Mouse (Mus musculus) adrenal gland, postnatal 36 days (tissue): ENCODE measurements at regions not wholly inside any gene's neighbourhood (a gene's known extent, or its start where the extent isn't known, plus 50 kb on each side); places are given as distances from the start of the nearest gene placed in this dataset.
A peak's percentile ranks its signal among the peaks of the same experiment; 100 is the strongest.

Experiments
- DNase-seq, 2 experiments: peaks; one replicate each; pipeline ENCODE4 v3.0.0; 2021; ENCODE audit warnings: mixed read lengths in 1 of 2

DNA sequence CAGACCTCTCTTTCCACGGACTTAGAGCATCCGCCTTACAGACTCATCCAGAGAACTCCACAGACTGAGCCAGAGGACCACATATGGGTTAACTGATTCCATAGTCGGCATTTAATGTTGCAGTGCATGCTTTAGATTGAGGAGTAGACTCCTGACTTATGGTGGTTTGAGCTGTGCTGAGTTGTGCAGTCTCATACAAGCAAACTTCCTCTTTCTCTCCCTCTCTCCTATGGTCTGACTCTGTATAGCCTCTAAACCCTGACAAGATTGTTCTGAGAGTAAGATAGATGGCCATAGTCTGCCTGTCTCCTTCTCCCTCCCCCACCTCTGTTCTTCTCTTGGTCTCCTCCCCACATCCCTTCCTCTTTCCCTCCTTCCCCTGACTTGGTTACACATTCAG, 616.0 kb downstream of the Ryr2 start:
- no peak for DNase-seq

GRCm38 (mm10) chr13:11483142-11483541, 623.6 kb downstream of the Ryr2 start:
- no peak for DNase-seq

GRCm38 (mm10) chr13:11482701-11483100, 624.0 kb downstream of the Ryr2 start:
- DNase-seq, result no peak

DNA sequence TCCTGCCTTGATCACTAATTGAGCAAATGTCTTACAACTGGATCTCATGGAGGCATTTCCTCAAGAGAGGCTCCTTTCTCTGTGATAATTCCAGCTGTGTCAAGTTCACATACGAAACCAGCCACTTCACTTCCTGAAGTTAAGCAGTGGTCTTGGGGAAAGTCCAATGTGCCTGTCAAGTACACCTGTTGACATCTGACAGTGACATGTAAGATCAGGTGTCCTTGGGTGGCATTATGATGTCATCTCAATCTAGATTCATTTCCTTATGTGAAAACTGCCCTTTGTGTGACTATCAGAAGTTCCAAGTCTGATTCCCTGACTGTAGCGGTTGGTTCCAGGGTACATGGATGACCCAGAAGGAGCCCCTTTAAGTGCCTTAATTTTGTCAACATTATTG, 646.5 kb downstream of the Ryr2 start:
- DNase-seq, result no peak

DNA sequence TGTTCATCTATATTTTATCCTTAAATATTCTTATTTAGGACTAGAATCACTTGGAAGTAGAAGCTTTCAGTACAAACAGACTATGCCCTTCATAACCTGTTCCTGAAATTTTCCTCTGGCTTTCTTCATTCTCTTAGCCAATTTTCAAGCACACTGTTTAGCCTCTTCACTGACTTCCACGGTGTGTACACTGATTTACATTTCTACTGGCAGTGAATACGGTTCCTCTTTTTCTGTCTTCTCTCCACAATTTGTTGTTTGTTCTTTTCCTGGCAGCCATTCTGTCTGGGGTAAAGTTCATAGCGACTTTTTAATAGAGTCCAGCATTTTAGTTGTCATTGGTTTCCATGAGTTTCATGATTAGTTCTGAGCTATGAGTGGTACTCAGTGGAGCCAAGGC, 651.6 kb downstream of the Ryr2 start:
- DNase-seq, result no peak

- DNase-seq, result no peak
Observed at GRCm38 (mm10) chr13:11452448-11452847, 654.3 kb downstream of the Ryr2 start.

GRCm38 (mm10) chr13:11432465-11433339, 674.0 kb downstream of the Ryr2 start:
- peak; percentile 48 to 68 for DNase-seq

GRCm38 (mm10) chr13:11426820-11427219, 679.9 kb downstream of the Ryr2 start:
- no peak for DNase-seq

GRCm38 (mm10) chr13:11392027-11392426, 714.7 kb downstream of the Ryr2 start:
- DNase-seq, result no peak

DNA sequence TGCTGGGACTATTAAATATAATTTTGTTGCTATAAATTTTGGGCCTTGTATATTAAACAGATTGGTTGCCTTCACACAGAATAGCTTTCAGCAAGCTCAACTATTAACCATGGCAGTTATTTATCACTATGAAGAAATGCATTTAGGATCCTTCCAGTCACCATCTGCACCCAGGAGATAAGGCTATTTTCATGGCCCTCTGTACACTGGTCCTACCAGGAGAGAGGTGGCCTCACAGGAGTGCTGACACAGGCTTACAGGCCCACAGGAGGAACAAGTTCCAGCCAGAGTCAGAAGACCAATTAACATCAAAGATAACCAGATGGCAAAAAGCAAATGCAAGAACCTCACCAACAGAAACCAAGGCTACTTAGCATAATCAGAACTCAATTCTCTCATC, 731.3 kb downstream of the Ryr2 start:
- no peak for DNase-seq

GRCm38 (mm10) chr13:11369456-11369855, 737.3 kb downstream of the Ryr2 start:
- DNase-seq, result no peak

- DNase-seq, result no peak
Observed at GRCm38 (mm10) chr13:11362872-11363271, 743.9 kb downstream of the Ryr2 start.

DNA sequence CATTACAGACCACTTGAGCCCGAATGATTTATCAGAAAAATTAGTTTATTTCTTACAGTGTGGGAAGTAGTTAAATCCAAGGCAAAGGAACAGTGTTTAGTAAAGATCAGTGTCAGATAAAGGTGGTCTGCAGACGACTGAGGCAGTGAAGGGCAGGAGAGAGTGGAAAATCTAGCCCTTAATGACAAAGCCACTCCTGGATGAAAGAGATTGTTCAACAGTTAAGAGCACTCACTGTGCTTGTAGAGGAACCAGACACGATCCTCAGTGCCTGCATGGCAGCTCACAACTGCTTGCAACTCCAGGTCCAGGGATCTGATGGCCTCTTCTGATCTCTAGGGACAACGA, 758.3 kb downstream of the Ryr2 start:
- no peak for DNase-seq

- DNase-seq, result no peak
Observed at GRCm38 (mm10) chr13:11347787-11348501, 758.8 kb downstream of the Ryr2 start.

- DNase-seq, result no peak
Observed at GRCm38 (mm10) chr13:11344500-11344899, 762.2 kb downstream of the Ryr2 start.

- DNase-seq, result no peak
Observed at GRCm38 (mm10) chr13:11338297-11338616, 768.5 kb downstream of the Ryr2 start.

DNA sequence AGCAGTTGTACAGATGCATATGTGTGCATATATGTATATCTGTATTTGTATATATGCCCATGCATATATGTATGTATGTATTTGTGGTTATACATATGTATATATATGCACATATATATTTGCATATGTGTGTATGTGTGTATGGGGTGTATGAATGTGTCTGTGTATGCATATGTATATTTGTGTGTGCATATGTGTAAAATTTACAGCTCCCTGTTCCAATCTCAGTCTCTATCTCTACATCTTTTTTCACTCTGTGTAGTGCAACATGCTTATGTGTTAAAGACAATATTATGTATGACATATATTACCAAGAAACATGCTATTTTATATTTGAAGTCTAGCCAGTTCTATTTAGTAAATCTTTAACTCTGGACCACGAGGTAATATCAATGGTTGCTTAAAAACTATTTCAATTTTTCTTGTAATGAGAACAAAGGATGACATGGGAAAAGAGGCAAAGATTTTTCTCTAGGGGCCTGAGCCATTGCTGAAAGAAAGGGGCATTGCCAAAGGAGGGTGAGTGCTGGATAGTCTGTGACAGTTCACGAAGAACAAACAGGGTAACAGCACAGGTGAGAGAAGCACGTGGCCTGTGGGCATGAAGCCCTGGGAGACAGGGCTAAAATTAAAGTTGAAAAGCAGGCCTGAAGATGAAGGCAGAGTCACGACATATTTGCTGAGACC, 769.0 kb downstream of the Ryr2 start:
- DNase-seq, result no peak

GRCm38 (mm10) chr13:11336958-11337357, 769.8 kb downstream of the Ryr2 start:
- no peak for DNase-seq

GRCm38 (mm10) chr13:11331991-11332390, 774.8 kb downstream of the Ryr2 start:
- DNase-seq, result no peak

GRCm38 (mm10) chr13:11308716-11309115, 798.0 kb downstream of the Ryr2 start:
- no peak for DNase-seq

GRCm38 (mm10) chr13:11295493-11295892, 811.3 kb downstream of the Ryr2 start:
- DNase-seq, result no peak

DNA sequence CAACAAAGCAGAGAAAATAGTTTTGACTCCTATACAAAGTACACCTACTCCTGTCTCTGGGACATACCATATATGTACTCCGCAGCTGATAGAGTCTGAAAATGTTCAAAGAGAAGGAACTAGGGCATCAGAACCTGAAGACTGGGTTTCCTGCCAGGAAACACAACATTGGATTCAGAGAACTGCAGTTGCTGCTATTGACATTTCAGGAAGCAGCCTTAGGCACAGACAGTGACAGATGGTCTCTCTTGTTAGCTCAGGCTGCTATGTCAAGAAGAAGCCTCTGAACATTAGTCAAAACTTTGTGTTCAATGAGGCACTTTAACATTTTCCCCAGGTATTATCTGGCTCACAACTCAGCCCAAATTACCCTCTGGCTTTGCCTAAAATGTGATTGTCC, 812.1 kb downstream of the Ryr2 start:
- no peak for DNase-seq

DNA sequence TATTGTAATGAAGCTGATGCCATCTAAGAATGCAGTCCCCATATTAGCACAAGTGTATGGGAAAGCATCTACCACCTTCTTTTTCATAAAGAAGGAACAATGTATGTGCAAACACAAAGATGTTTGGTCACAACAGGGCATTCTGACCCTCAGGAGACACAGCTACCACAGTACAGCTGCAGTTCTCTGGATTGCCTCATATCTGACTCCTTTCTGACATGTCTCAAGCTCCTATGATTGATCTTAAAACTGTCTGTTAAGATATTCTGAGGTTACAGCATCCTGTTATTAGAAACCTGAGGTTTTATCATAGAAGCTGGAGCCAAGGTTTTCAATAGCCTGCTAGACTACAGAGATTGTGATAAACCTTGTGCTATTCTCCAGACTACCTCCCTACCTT, 813.0 kb downstream of the Ryr2 start:
- no peak for DNase-seq
